Mouse (Mus musculus): Measurements from ENCODE around the gene Reck.

- TF ChIP-seq POLR2A (IDR thresholded peaks at IDR 0.05; ENCODE audit: borderline replicate concordance, low read depth, low read length) (no peak), CTCF (IDR thresholded peaks at IDR 0.05; ENCODE audit: low read depth, low read length) (no peak)
Observed at GRCm38 (mm10) chr4:43984326-43984725, 109.0 kb downstream of the Reck start.

All from bone marrow macrophage, adult 2 months (primary cell).